Mouse (Mus musculus): Measurements from ENCODE around the gene Hoxc13. TPM values are rescaled to one million over a fixed set of nuclear protein-coding genes. Genes with fewer than 3 reads are reported as not detected.

Hoxc13 gene
- polyA plus RNA-seq (2014; fragmentation: Nextera tagmentation; extraction: Ambion mirVana) = not detected in 2 replicates

DNA sequence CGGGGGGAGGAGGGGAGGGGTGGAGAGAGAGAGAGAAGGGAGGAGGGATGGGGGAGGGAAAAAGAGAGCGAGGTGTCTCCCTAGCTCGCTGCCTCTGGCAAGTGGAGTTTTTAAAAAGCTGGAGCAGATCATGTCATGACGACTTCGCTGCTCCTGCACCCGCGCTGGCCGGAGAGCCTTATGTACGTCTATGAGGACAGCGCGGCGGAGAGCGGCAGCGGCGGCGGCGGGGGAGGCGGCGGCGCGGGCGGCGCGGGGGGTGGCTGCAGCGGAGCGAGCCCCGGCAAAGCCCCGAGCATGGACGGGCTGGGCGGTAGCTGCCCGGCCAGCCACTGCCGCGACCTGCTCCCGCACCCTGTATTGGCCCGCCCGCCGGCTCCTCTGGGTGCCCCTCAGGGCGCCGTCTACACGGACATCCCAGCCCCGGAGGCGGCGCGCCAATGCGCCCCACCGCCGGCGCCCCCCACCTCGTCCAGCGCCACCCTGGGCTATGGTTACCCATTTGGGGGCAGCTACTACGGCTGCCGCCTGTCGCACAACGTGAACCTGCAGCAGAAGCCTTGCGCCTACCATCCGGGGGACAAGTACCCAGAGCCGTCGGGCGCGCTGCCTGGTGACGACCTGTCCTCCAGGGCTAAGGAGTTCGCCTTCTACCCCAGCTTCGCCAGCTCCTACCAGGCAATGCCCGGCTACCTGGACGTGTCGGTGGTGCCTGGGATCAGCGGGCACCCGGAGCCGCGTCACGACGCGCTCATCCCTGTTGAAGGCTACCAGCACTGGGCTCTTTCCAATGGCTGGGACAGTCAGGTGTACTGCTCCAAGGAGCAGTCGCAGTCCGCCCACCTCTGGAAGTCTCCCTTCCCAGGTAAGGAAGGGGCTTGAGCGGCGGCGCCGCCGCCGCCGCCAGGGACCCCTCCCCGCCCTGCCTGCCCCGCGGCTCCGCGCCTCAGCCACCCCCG lies at the start of gene Hoxc13:
Gene Hoxc13 (plus strand): TSS at position 51 of the 959 bp plus-strand sequence.
- 1% methylated on average over 69 of the region's 88 CpGs for WGBS
- ATAC-seq (ENCODE audit: insufficient number of reproducible peaks, insufficient read depth, low FRiP score, low read depth) = peak; percentile 49; the same call in 1 of the 2 replicates

DNA sequence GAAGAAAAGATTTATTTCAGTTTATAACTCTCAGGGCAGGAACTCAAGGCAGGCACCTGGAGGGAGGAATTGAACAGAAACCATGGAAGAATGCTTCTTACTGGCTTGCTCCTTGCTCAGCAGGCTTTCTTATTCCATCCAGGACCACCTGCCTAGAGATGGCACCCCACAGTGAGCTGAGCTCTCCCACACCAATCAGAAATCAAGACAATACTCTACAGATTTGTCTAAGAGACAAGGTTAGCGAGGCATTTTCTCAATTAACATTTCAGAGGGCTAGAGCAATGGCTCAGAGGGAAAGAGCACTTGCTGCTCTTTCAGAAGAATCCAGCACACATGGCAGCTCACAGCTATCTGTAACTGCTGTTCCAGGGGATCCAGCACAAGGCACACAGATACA lies 35.1 kb upstream of the Hoxc13 start:
- no peak overlapping the region for H3K4me3 ChIP-seq (ENCODE audit: low read depth, low read length)
- H3K36me3 ChIP-seq (ENCODE audit: control insufficient read depth, insufficient read depth, low read length) = no peaks in the 10 kb centered on the region
- no peaks in the 10 kb centered on the region for H3K9me3 ChIP-seq (ENCODE audit: control insufficient read depth, low read depth, low read length)
- no peak overlapping the region for H3K9ac ChIP-seq (replicated peaks; ENCODE audit: low read depth, low read length)
- no peak for ATAC-seq (ENCODE audit: insufficient number of reproducible peaks, insufficient read depth, low FRiP score, low read depth)
- H3K27ac ChIP-seq (ENCODE audit: low read length) = no peak overlapping the region
- H3K4me2 ChIP-seq (replicated peaks; ENCODE audit: low read depth, low read length) = no peak overlapping the region
- no peaks in the 10 kb centered on the region for H3K4me1 ChIP-seq (ENCODE audit: control insufficient read depth, insufficient read depth, low read length)
- H3K27me3 ChIP-seq (ENCODE audit: control insufficient read depth, insufficient read depth, low read length) = no peaks in the 10 kb centered on the region
- 29% methylated on average over 1 of the region's 1 CpGs for WGBS

More for the DNA sequence above, at the start of gene Hoxc13:
- Histone ChIP-seq H3K4me1 (ENCODE audit: control insufficient read depth, insufficient read depth, low read length) (0 out of 2 replicates have a peak, but pooled peaks cover 6% of the 10 kb centered on the region), H3K27me3 (ENCODE audit: control insufficient read depth, insufficient read depth, low read length) (peaks cover 91% of the 10 kb centered on the region), H3K9me3 (ENCODE audit: control insufficient read depth, low read depth, low read length) (no peaks in the 10 kb centered on the region), H3K9ac (replicated peaks; ENCODE audit: low read depth, low read length) (no peak within 1 kb of the TSS), H3K4me2 (replicated peaks; ENCODE audit: low read depth, low read length) (peak within 1 kb of the TSS; percentile 16; the same call in 1 of the 2 replicates), H3K27ac (ENCODE audit: low read length) (no peak within 1 kb of the TSS), H3K36me3 (ENCODE audit: control insufficient read depth, insufficient read depth, low read length) (no peaks in the 10 kb centered on the region), H3K4me3 (ENCODE audit: low read depth, low read length) (peak within 1 kb of the TSS; percentile 12)

DNA sequence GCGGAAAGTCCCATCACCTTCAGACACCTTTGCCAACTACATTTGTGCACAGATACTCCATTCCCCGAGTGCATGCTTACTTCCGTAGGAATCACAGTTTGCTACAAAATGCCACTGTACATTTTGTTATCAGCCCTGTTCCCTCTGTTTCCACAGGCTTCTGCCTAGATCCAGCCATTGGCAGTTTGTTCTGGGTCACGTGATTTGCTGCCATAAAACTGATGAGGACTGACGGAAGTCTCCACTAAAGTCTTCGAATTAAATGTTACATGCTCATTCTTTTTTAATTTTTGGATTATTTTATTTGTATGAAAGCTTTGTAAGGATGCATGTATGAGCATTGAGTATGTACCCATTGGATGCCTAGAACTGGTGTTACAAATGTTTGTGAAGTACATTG lies 25.8 kb upstream of the Hoxc13 start:
- H3K4me2 ChIP-seq (replicated peaks; ENCODE audit: low read depth, low read length) = no peak overlapping the region
- H3K27ac ChIP-seq (ENCODE audit: low read length) = no peak overlapping the region
- no peaks in the 10 kb centered on the region for H3K9me3 ChIP-seq (ENCODE audit: control insufficient read depth, low read depth, low read length)
- H3K36me3 ChIP-seq (ENCODE audit: control insufficient read depth, insufficient read depth, low read length) = no peaks in the 10 kb centered on the region
- 0 out of 2 replicates have a peak, but pooled peaks cover 5% of the 10 kb centered on the region for H3K27me3 ChIP-seq (ENCODE audit: control insufficient read depth, insufficient read depth, low read length)
- no peaks in the 10 kb centered on the region for H3K4me1 ChIP-seq (ENCODE audit: control insufficient read depth, insufficient read depth, low read length)
- no peak overlapping the region for H3K9ac ChIP-seq (replicated peaks; ENCODE audit: low read depth, low read length)
- H3K4me3 ChIP-seq (ENCODE audit: low read depth, low read length) = no peak overlapping the region
- ATAC-seq (ENCODE audit: insufficient number of reproducible peaks, insufficient read depth, low FRiP score, low read depth) = no peak
- WGBS = 76% methylated on average over 6 of the region's 6 CpGs

DNA sequence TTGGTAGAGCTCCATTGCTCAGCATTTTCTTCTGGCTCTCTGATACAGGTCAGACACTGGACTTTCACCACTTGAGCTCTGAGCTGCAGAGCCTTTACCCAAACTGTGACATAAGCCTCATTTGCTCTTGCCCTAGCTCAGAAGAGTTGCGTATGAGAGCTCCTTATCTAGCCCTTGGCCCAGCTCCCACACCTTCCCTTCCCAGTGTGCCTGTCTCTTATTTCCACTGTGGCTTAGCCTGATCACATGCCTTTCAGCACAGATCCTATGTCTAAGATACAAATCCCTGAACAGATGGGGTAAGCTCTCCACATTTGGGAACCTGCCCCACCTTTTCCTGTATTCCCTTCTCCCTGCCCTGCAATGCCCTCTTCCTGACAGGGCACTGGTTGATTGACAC lies 16.0 kb upstream of the Hoxc13 start:
- no peaks in the 10 kb centered on the region for H3K9me3 ChIP-seq (ENCODE audit: control insufficient read depth, low read depth, low read length)
- H3K36me3 ChIP-seq (ENCODE audit: control insufficient read depth, insufficient read depth, low read length) = no peaks in the 10 kb centered on the region
- peaks cover 46% of the 10 kb centered on the region for H3K27me3 ChIP-seq (ENCODE audit: control insufficient read depth, insufficient read depth, low read length)
- no peak overlapping the region for H3K4me3 ChIP-seq (ENCODE audit: low read depth, low read length)
- H3K9ac ChIP-seq (replicated peaks; ENCODE audit: low read depth, low read length) = no peak overlapping the region
- 41% methylated on average over 1 of the region's 1 CpGs for WGBS
- H3K27ac ChIP-seq (ENCODE audit: low read length) = no peak overlapping the region
- H3K4me1 ChIP-seq (ENCODE audit: control insufficient read depth, insufficient read depth, low read length) = no peaks in the 10 kb centered on the region
- ATAC-seq (ENCODE audit: insufficient number of reproducible peaks, insufficient read depth, low FRiP score, low read depth) = no peak
- H3K4me2 ChIP-seq (replicated peaks; ENCODE audit: low read depth, low read length) = no peak overlapping the region

DNA sequence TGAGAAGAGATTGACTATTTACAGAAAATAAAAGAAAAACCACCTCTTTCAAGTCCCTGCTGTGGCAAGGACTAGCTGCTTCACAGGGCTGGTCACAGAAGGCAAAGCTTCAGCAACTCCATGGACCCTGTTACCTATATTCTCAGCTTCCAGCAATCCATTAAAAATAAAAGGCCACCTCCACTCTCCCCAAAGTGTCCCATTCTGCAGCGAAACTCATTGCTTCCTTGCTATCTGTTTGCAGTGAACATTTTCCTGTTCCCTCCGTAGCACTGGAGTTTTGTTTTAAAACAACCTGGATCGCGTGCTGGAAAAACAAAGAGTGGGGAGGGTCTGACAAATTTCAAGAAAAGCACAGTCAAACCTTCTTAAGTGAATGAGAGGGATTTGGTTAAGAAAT lies 11.4 kb upstream of the Hoxc13 start:
- peaks cover 74% of the 10 kb centered on the region for H3K27me3 ChIP-seq (ENCODE audit: control insufficient read depth, insufficient read depth, low read length)
- ATAC-seq (ENCODE audit: insufficient number of reproducible peaks, insufficient read depth, low FRiP score, low read depth) = no peak
- no peaks in the 10 kb centered on the region for H3K36me3 ChIP-seq (ENCODE audit: control insufficient read depth, insufficient read depth, low read length)
- H3K27ac ChIP-seq (ENCODE audit: low read length) = no peak overlapping the region
- H3K4me3 ChIP-seq (ENCODE audit: low read depth, low read length) = no peak overlapping the region
- H3K4me2 ChIP-seq (replicated peaks; ENCODE audit: low read depth, low read length) = no peak overlapping the region
- no peak overlapping the region for H3K9ac ChIP-seq (replicated peaks; ENCODE audit: low read depth, low read length)
- under 1% methylated on average over 4 of the region's 4 CpGs for WGBS
- H3K9me3 ChIP-seq (ENCODE audit: control insufficient read depth, low read depth, low read length) = no peaks in the 10 kb centered on the region
- H3K4me1 ChIP-seq (ENCODE audit: control insufficient read depth, insufficient read depth, low read length) = no peaks in the 10 kb centered on the region

DNA sequence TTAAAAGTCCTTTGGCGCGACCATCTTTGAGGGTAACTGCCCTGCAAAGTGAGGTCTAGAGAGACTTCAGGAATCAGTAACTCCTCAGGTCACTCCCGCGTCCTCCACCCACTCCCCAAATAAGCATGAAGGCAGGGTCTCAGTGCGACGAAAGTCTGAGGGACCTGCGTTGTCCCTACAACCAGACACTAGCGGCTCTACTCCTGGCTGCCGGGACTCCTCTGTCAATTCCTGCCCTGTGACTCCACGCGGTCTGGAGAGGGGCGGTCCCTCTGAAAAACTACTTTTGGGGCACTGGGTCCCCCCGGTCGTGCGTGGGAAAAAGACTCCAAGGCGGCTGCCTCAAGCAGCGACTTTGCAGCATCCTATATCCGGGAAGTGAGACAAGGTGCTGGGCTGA lies 10.9 kb upstream of the Hoxc13 start:
- Histone ChIP-seq H3K36me3 (ENCODE audit: control insufficient read depth, insufficient read depth, low read length) (no peaks in the 10 kb centered on the region), H3K9ac (replicated peaks; ENCODE audit: low read depth, low read length) (no peak overlapping the region), H3K4me2 (replicated peaks; ENCODE audit: low read depth, low read length) (no peak overlapping the region), H3K27ac (ENCODE audit: low read length) (no peak overlapping the region), H3K27me3 (ENCODE audit: control insufficient read depth, insufficient read depth, low read length) (peaks cover 74% of the 10 kb centered on the region), H3K9me3 (ENCODE audit: control insufficient read depth, low read depth, low read length) (no peaks in the 10 kb centered on the region), H3K4me1 (ENCODE audit: control insufficient read depth, insufficient read depth, low read length) (no peaks in the 10 kb centered on the region), H3K4me3 (ENCODE audit: low read depth, low read length) (no peak overlapping the region)
- ATAC-seq (ENCODE audit: insufficient number of reproducible peaks, insufficient read depth, low FRiP score, low read depth) = no peak
- under 1% methylated on average over 18 of the region's 18 CpGs for WGBS

DNA sequence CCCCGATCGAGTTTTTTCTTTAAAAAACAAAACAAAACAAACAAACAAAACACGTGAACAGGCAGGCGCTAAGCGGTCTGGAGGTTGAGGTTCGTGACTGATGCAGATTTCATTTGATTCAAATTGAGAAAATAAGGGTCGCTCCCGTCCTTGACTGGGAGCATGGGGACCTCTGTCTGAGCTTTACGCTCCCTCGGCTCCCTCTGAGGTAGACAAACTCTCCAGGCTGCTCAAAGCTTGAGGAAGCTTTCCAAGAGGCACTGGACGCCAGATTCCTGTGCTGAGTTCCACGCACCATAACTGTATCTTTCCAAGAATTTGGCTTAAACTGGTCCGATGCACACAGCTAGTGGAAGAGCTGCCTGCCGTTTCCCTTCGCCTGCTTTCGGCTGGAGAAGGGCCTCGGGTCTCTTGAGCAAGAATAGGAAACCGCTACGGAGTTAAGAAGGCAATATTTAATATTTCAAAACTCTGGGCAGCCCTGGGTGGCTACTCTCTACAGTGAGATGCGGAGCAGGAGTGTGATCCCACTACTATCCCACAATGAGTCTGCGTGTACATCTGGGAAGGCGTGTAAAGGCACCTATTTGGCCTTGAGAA lies 10.3 kb upstream of the Hoxc13 start:
- Histone ChIP-seq H3K9me3 (ENCODE audit: control insufficient read depth, low read depth, low read length) (no peaks in the 10 kb centered on the region), H3K4me2 (replicated peaks; ENCODE audit: low read depth, low read length) (no peak overlapping the region), H3K9ac (replicated peaks; ENCODE audit: low read depth, low read length) (no peak overlapping the region), H3K36me3 (ENCODE audit: control insufficient read depth, insufficient read depth, low read length) (no peaks in the 10 kb centered on the region), H3K27me3 (ENCODE audit: control insufficient read depth, insufficient read depth, low read length) (peaks cover 76% of the 10 kb centered on the region), H3K27ac (ENCODE audit: low read length) (no peak overlapping the region), H3K4me1 (ENCODE audit: control insufficient read depth, insufficient read depth, low read length) (no peaks in the 10 kb centered on the region), H3K4me3 (ENCODE audit: low read depth, low read length) (no peak overlapping the region)
- WGBS = 2% methylated on average over 22 of the region's 22 CpGs
- ATAC-seq (ENCODE audit: insufficient number of reproducible peaks, insufficient read depth, low FRiP score, low read depth) = no peak

DNA sequence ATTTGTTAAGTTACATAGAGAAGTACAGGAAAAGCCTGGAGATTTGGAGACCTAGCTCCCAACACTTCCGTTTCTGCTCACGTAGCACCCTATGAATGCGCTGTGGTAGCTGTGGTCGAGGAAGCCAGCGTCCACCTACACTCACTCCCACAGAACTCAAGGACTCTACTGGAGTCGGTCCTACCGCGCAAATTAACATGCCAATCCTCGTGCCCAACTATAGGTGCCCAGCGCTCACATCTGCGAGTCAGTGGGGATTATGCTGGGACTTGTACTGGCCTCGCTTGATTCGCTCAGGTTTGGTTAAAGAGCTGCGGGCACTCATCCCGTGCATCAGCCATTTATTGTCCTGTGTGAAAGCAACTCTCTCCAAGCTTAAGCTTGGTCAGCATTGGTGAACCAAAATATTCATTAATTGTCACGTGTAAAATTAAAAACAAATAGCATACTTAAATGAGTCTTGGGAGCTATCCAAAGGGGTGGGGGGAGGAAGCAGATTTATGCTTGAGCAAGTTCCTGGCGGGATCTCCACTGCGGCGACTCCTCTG lies 7.8 kb upstream of the Hoxc13 start:
- H3K9me3 ChIP-seq (ENCODE audit: control insufficient read depth, low read depth, low read length) = no peaks in the 10 kb centered on the region
- H3K9ac ChIP-seq (replicated peaks; ENCODE audit: low read depth, low read length) = no peak overlapping the region
- no peak overlapping the region for H3K27ac ChIP-seq (ENCODE audit: low read length)
- no peak for ATAC-seq (ENCODE audit: insufficient number of reproducible peaks, insufficient read depth, low FRiP score, low read depth)
- H3K4me2 ChIP-seq (replicated peaks; ENCODE audit: low read depth, low read length) = no peak overlapping the region
- H3K27me3 ChIP-seq (ENCODE audit: control insufficient read depth, insufficient read depth, low read length) = peaks cover 83% of the 10 kb centered on the region
- H3K36me3 ChIP-seq (ENCODE audit: control insufficient read depth, insufficient read depth, low read length) = no peaks in the 10 kb centered on the region
- under 1% methylated on average over 19 of the region's 19 CpGs for WGBS
- H3K4me1 ChIP-seq (ENCODE audit: control insufficient read depth, insufficient read depth, low read length) = no peaks in the 10 kb centered on the region
- no peak overlapping the region for H3K4me3 ChIP-seq (ENCODE audit: low read depth, low read length)

All from stomach, embryonic 14.5 days (tissue).